Mouse (Mus musculus) heart, embryonic 16.5 days (tissue): Measurements from ENCODE around the gene Ndufb3. TPM values are rescaled to one million over a fixed set of nuclear protein-coding genes. Genes with fewer than 3 reads are reported as not detected.
"Not testable (repeated sequence)": the region's sequence is repeated elsewhere in the genome, so short reads cannot be mapped to it uniquely, and the experiment has no call there.

ENCODE experiments used
- ATAC-seq: fragments of 200-750 bp; cut with Nextera tagmentation; replicated peaks from 2 replicates; pipeline ENCODE4 v1.8.0; 2017; ENCODE audit warnings: moderate number of reproducible peaks; ENCODE audit not compliant: insufficient read depth, low FRiP score; ENCODE audit errors: extremely low read depth
- H3K27ac ChIP-seq: fragments of 300-500 bp; sonication (generic); 2 replicates; pipeline ENCODE4 v1.5.1; 2014; ENCODE audit warnings: mild to moderate bottlenecking, low read length, control low read depth, moderate library complexity
- H3K27me3 ChIP-seq: fragments of 300-500 bp; sonication (generic); 2 replicates; pipeline ENCODE4 v1.6.1; 2014; ENCODE audit warnings: low read length, mixed read lengths; ENCODE audit not compliant: control insufficient read depth, insufficient read depth
- H3K36me3 ChIP-seq: fragments of 300-500 bp; sonication (generic); 2 replicates; pipeline ENCODE4 v1.6.1; 2014; ENCODE audit not compliant: control insufficient read depth, insufficient read depth
- H3K4me1 ChIP-seq: fragments of 300-500 bp; sonication (generic); 2 replicates; pipeline ENCODE4 v1.6.1; 2014; ENCODE audit warnings: low read length, mixed read lengths; ENCODE audit not compliant: control insufficient read depth, insufficient read depth
- H3K4me2 ChIP-seq: fragments of 300-500 bp; sonication (generic); 2 replicates; pipeline ENCODE4 v1.6.1; 2014; ENCODE audit warnings: low read depth, mild to moderate bottlenecking, control low read depth, low read length
- H3K4me3 ChIP-seq: fragments of 300-500 bp; sonication (generic); 2 replicates; pipeline ENCODE4 v1.5.1; 2014; ENCODE audit warnings: mild to moderate bottlenecking, control low read depth, low read length
- H3K9ac ChIP-seq: fragments of 300-500 bp; sonication (generic); 2 replicates; pipeline ENCODE4 v1.6.1; 2014; ENCODE audit warnings: low read length, control low read depth
- H3K9me3 ChIP-seq: fragments of 300-500 bp; sonication (generic); replicated peaks from 2 replicates; pipeline ENCODE4 v1.6.1; 2016; ENCODE audit warnings: low read length; ENCODE audit not compliant: control insufficient read depth
- WGBS: fragments of 180-500 bp; shearing (Covaris S2); extraction: QIAGEN DNeasy Blood & Tissue Kit; methylation state at CpG from one replicate; pipeline ENCODE4 v1.1.7; 2014; 5-methylcytosine and 5-hydroxymethylcytosine counted together
- polyA plus RNA-seq: library from polyadenylated mRNA; unstranded; fragments of >200 nt; fragmentation: Nextera tagmentation; extraction: Ambion mirVana; gene quantifications from 2 replicates; pipeline ENCODE4 v1.2.1, GENCODE M21; 2015

Gene Ndufb3
- polyA plus RNA-seq, result 219 and 220 TPM in 2 replicates

- peak within 1 kb of the TSS; percentile 90 for H3K9ac ChIP-seq
- H3K36me3 ChIP-seq, result 0 out of 2 replicates have a peak, but pooled peaks cover 3% of the 10 kb centered on the region
- ATAC-seq, result peak; percentile 97
- no peaks in the 10 kb centered on the region for H3K27me3 ChIP-seq
- peak within 1 kb of the TSS; percentile 77 for H3K4me2 ChIP-seq
- peak within 1 kb of the TSS; percentile 71 for H3K27ac ChIP-seq
- H3K9me3 ChIP-seq, result no peaks in the 10 kb centered on the region
- peaks cover 10% of the 10 kb centered on the region for H3K4me1 ChIP-seq
- peak within 1 kb of the TSS; percentile 98 for H3K4me3 ChIP-seq
- under 1% methylated on average over 38 of the region's 41 CpGs for WGBS
Observed at GRCm38 (mm10) chr1:58586171-58586997, at the start of gene Ndufb3, which contains the start of gene Fam126b. TSS of gene Ndufb3 (plus strand) at chr1:58586384. TSS of gene Fam126b (minus strand) at chr1:58586323.

GRCm38 (mm10) chr1:58541386-58541785 lies 44.8 kb upstream of the Ndufb3 start:
- no peak overlapping the region for H3K4me3 ChIP-seq
- H3K27ac ChIP-seq, result no peak overlapping the region
- peaks cover 15% of the 10 kb centered on the region for H3K36me3 ChIP-seq
- no peaks in the 10 kb centered on the region for H3K4me1 ChIP-seq
- H3K27me3 ChIP-seq, result no peaks in the 10 kb centered on the region
- ATAC-seq, result no peak
- H3K4me2 ChIP-seq, result no peak overlapping the region
- no peaks in the 10 kb centered on the region for H3K9me3 ChIP-seq
- H3K9ac ChIP-seq, result no peak overlapping the region
- WGBS, result 64% methylated on average over 1 of the region's 1 CpGs

DNA sequence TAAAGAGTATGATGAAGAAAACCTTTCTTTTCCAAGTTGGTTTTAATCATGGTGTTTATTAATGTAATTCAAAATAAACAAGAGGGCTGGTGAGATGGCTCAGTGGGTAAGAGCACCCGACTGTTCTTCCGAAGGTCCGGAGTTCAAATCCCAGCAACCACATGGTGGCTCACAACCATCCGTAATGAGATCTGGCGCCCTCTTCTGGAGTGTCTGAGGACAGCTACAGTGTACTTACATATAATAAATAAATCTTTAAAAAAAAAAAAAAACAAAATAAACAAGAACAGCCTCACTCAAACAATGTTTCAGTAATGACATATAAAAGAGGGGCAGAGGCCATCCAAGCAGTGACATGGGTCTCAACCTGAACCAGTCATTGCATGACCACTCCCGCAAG lies 25.8 kb upstream of the Ndufb3 start:
- not testable (repeated sequence) for H3K4me3 ChIP-seq, H3K4me1 ChIP-seq, H3K4me2 ChIP-seq, H3K27me3 ChIP-seq, H3K27ac ChIP-seq, H3K36me3 ChIP-seq, H3K9ac ChIP-seq, H3K9me3 ChIP-seq, ATAC-seq
- WGBS, result 92% methylated on average over 6 of the region's 6 CpGs

- Histone ChIP-seq H3K27me3 (no peaks in the 10 kb centered on the region), H3K9ac (no peak overlapping the region), H3K4me3 (no peak overlapping the region), H3K36me3 (0 out of 2 replicates have a peak, but pooled peaks cover 3% of the 10 kb centered on the region), H3K4me1 (no peaks in the 10 kb centered on the region), H3K4me2 (no peak overlapping the region), H3K9me3 (no peaks in the 10 kb centered on the region), H3K27ac (no peak overlapping the region)
- ATAC-seq, result no peak
- WGBS, result 86% methylated on average over 1 of the region's 1 CpGs
Observed at GRCm38 (mm10) chr1:58562455-58562854, 23.7 kb upstream of the Ndufb3 start.

DNA sequence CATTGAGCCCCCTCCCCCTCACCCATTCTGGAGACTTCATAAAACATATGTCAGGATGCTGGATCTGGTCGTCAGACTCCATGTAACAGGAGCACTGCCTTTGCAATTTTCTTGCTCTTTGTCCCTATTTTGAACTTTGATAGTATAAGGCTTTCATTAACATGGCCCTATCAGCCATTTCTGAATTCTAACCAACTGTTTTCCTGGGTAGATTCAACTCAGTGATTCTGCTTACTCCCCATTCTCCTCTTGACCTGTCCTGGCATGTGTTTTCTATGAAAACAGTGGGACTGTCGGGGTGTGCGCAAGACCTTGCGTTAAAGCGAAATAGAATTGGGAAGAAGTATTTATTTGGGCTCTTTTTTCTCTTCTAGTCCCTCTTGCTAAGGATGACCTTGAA lies 21.2 kb upstream of the Ndufb3 start:
- WGBS, result 92% methylated on average over 5 of the region's 5 CpGs
- H3K36me3 ChIP-seq, result 0 out of 2 replicates have a peak, but pooled peaks cover 2% of the 10 kb centered on the region
- no peaks in the 10 kb centered on the region for H3K27me3 ChIP-seq
- H3K9me3 ChIP-seq, result no peaks in the 10 kb centered on the region
- H3K4me1 ChIP-seq, result no peaks in the 10 kb centered on the region
- H3K9ac ChIP-seq, result no peak overlapping the region
- ATAC-seq, result no peak
- no peak overlapping the region for H3K4me3 ChIP-seq
- no peak overlapping the region for H3K4me2 ChIP-seq
- no peak overlapping the region for H3K27ac ChIP-seq

GRCm38 (mm10) chr1:58566621-58567020 lies 19.6 kb upstream of the Ndufb3 start:
- H3K4me2 ChIP-seq, result no peak overlapping the region
- no peaks in the 10 kb centered on the region for H3K36me3 ChIP-seq
- no peaks in the 10 kb centered on the region for H3K4me1 ChIP-seq
- ATAC-seq, result no peak
- no peaks in the 10 kb centered on the region for H3K27me3 ChIP-seq
- H3K9me3 ChIP-seq, result no peaks in the 10 kb centered on the region
- no peak overlapping the region for H3K4me3 ChIP-seq
- H3K9ac ChIP-seq, result no peak overlapping the region
- no peak overlapping the region for H3K27ac ChIP-seq

- H3K36me3 ChIP-seq, result no peaks in the 10 kb centered on the region
- ATAC-seq, result no peak
- no peak overlapping the region for H3K4me2 ChIP-seq
- H3K4me3 ChIP-seq, result no peak overlapping the region
- H3K27me3 ChIP-seq, result no peaks in the 10 kb centered on the region
- no peaks in the 10 kb centered on the region for H3K9me3 ChIP-seq
- no peak overlapping the region for H3K27ac ChIP-seq
- H3K4me1 ChIP-seq, result no peaks in the 10 kb centered on the region
- H3K9ac ChIP-seq, result no peak overlapping the region
Observed at GRCm38 (mm10) chr1:58568456-58569130, 17.6 kb upstream of the Ndufb3 start.

- no peaks in the 10 kb centered on the region for H3K9me3 ChIP-seq
- H3K9ac ChIP-seq, result no peak overlapping the region
- no peak for ATAC-seq
- H3K27ac ChIP-seq, result no peak overlapping the region
- H3K27me3 ChIP-seq, result no peaks in the 10 kb centered on the region
- no peaks in the 10 kb centered on the region for H3K36me3 ChIP-seq
- H3K4me2 ChIP-seq, result no peak overlapping the region
- 47% methylated on average over 4 of the region's 4 CpGs for WGBS
- H3K4me1 ChIP-seq, result no peaks in the 10 kb centered on the region
- H3K4me3 ChIP-seq, result no peak overlapping the region
Observed at GRCm38 (mm10) chr1:58570437-58570836, 15.7 kb upstream of the Ndufb3 start.

- WGBS, result 90% methylated on average over 2 of the region's 2 CpGs
- no peak overlapping the region for H3K9ac ChIP-seq
- H3K36me3 ChIP-seq, result no peaks in the 10 kb centered on the region
- H3K27me3 ChIP-seq, result no peaks in the 10 kb centered on the region
- H3K4me2 ChIP-seq, result no peak overlapping the region
- no peak overlapping the region for H3K4me3 ChIP-seq
- no peak overlapping the region for H3K27ac ChIP-seq
- no peaks in the 10 kb centered on the region for H3K9me3 ChIP-seq
- no peaks in the 10 kb centered on the region for H3K4me1 ChIP-seq
- no peak for ATAC-seq
Observed at GRCm38 (mm10) chr1:58579179-58579578, 7.0 kb upstream of the Ndufb3 start.
